Mouse (Mus musculus) spleen, postnatal 10 days (tissue): Measurements from ENCODE around the gene Fam118b.

Source experiments
- DNase-seq, 2 experiments: peaks; one replicate each; pipeline ENCODE4 v3.0.0; 2021 to 2022; ENCODE audit warnings: low spot score in 2 of 2

The Fam118b gene

DNA sequence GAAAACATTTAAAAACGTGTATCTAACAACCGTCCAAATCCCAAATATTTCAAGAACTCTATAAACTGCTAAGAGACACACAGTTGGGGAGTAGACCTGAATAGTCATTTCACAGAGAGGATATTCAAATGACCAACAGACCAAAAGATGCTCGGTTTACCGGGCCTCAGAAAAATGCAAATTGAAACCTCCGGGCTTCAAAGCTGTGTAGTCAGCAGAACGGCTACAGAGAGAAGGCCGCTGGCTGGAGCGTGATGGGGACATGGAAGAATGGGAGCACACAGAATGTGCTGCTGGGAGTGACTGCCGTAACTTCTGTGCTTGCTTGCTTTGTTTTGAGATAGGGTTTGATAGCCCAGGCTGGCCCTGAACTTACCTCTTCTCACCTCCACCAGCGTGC lies 69.3 kb downstream of the Fam118b start:
- DNase-seq = no peak

DNA sequence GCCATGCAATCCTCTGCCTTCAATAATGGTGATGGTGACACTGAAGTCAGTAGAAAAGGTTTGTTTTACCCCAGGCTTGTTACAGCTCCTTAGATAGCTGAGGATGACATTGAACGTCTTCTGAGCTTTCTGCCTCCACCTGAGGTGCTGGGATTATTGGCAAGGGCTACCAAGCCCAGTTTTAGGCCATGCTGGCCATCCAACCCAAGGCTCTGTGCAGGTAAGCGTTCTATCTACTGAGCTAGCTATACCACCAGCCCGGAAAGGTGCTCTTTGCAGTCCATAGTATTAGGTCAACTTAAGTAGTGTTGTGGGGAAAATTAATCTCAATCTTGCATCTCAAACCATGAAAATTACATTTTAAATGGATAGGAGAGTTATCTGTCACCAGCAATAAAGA lies 70.0 kb downstream of the Fam118b start:
- DNase-seq = no peak

DNA sequence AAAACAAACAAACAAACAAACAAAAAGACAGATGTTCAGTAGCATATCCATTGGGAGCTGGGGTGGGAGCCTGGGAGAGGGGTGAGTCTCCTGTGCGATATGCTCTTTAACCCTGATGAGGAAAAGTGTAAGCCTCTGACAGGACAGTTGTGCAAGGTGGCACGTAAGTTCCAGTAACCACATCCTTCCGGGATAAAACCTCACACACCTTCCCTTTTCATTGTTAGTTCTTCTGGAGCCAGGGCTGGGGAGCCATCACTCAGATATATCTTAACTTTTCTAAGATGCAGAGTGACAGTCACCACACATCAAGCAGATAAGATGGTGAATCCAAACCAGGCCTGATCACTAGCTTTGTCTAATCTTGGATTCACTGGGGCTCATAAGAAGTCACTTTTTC lies 73.6 kb downstream of the Fam118b start:
- no peak for DNase-seq

DNA sequence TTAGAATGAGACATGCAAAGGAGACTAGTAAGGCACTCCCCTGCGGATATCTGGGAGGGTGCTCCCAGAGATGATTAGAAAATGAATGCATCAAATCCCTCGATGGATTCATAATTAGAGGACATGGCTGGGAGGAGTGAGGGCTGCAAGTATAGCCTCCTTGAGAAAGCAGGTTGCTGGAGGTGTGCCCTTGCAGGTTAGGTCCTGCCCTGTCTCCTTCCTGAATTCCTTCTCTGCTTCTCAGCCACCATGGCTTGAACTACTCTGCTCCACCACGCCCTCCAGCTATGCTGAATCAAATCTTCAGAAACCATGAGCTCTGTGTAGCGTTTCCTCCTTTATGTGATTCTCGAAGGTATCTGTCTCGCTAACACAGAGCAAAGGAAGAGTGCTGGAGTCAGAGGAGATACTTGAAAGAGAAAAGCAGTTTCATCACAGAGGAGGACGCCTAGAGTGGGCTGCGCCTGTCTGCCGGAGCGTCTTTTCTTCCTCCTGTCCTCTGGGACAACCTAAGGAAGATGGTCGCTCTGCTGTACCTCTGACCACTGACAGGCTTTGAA lies 74.5 kb downstream of the Fam118b start:
- no peak for DNase-seq

DNA sequence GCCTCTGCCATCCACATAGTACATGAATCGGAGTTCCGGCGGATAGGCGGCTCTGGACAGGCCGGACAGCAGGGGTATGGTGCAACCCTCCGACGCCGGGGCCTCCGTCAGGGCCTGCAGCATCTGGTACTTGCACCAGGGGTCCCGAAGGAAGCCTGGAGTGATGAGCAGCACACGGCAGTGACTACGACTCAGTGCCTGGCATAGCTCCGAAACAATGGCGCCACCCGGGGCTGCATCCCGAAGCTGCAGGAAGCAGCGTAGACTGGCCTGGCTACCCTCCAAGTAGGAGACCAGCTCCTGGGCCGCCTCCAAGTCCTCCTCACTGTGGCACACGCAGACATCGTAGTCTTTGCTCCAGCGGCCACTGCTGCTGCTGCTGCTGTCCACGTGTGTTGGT lies 78.9 kb downstream of the Fam118b start:
- DNase-seq = no peak

DNA sequence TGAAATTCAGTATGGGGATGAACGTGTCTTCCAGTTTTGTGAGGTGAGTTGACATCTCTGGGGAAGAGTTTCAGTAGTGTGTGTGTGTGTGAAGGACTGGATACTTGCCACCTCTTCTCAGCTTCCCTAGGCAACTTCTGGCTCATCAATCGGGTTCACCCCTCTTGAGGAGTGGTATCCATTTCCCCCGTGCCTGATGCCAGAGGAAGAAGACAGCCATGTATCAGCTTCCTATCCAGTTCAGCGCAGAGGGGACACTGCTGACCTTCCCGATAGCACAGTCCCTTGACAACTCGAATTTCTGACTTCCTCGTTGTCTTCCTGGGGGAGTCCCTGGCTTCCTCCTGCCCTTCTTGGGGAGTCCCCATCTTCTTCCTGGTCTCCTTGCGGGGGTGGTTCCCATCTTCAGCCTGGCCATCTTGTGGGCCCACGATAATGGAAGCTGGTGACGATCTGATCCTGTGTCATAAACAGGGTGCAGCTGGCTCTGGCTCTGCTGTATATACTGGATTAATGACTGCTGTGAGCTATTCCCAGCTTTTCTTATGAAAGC lies 80.2 kb downstream of the Fam118b start:
- no peak for DNase-seq

DNA sequence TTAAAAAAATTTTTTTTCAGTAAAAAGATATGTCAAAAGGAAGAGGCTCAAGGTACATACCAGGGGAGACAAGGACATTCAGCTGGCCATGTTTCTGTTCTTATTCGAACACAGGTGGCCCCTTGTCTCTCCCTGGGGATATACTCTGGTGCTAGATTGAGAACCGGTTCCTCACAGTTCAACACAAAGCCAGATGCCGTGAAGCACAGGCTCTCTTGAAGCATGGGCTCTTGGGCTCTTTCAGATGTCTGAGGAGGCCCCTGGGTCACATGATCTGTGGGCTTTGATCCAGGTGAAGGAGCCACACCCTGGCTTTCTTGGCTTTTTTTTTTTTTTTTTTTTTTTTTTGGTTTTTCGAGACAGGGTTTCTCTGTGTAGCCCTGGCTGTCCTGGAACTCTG lies 81.2 kb downstream of the Fam118b start:
- DNase-seq = peak in 1 of 2 experiments; percentile 44

DNA sequence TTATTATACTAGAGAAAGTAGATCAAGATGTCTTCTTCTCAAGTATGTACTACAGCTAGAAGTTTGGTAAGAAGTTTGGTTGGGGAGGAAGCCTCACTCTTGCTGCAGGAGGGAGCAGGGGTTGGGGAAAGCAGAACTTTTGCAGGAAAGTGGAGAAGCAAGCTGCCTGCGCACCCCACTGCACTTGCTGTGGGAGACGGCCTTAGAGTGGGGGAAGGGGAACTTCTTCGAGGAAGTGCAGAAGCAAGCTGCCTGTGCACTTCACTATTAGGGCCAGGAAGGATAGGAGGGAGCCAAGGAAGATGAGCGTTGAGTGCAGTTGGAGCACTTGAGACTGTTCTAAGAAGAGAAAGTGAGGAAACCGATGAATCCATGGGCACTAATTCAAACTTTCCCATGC lies 84.2 kb downstream of the Fam118b start:
- DNase-seq = no peak

DNA sequence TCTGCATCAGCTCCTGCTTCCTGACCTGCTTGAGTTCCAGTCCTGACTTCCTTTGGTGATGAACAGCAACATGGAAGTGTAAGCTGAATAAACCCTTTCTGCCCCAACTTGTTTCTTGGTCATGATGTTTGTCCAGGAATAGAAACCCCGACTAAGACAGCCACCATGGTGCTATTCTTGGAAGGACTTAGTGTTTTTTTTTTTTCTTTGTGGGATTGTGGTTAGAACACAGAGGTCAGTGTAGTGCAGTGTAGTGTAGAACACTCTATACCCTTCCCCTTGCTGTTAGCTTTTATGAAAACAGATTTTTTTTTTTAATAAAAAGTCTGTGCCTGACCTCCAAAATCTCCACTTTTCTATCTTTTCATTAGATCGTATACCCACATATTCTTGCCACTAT lies 84.8 kb downstream of the Fam118b start:
- DNase-seq = no peak

DNA sequence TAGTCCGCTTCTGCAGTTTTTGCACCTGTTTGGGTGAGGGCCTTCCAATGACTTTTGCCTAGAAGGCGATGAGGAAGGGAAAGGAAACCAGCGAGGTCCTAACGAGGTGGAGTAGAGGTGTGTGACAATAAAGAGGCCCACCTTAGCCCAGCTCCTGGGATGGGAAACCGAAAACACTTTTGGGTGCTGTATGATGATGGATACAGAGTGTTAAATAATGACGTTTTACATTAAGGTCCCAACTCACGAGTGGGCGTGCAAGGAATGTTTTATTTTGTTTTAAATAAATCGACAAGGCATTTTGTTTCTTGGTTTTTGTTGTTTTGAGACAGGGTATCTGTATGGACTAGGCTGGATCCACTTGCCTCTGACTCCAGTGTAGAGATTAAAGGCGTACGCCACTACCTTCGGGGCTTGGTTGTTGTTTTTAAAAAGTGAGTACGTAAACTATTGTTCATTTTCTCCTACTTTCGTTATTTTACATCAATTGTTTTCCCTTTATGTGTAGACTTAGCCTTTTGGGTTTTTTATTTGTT lies 91.4 kb downstream of the Fam118b start:
- no peak for DNase-seq

DNA sequence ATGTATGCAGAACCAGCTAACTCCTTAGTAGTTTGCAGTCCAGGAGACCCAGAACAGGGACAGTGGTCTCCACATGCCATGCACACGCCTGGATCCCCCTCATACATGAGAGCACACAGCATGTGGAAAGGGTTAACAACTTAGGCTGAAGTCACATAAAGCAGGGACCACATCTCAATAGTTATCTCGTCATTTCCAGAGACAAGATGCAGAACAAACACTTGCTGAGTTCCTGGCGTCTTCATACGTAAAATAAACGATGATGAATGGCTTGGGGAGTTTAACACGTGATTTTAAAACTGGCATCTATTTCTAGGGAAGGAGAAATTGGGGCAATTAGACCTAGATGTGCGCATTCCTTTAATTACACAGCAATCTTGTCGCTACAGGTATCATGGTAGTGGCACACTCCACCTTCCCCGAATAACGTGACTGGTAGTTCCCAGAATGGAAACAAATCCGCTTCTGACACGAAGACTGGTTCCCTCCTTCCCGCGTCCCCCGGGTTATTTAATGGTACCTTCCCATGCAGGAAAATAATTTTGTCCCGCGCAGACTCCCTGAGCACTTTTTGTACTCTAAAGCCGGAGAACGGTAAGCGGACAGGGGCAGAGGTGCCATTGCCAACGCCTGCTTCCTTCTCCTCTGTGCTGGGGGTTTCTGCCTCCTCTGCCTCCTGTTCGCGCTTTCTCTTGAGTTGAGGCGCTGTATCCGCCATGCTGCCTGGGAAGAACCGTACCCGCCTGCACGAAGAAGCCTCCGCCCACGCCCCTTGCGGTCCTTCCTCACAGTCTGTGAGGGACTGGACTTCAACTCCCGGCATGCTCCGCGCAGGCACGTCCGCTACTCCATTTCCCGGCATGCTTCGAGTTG lies 92.1 kb downstream of the Fam118b start, which contains the start of gene Dcps:
Dcps (minus strand) TSS at position 811 of the 873 bp plus-strand sequence.
- DNase-seq = peak; percentile 88 to 99

DNA sequence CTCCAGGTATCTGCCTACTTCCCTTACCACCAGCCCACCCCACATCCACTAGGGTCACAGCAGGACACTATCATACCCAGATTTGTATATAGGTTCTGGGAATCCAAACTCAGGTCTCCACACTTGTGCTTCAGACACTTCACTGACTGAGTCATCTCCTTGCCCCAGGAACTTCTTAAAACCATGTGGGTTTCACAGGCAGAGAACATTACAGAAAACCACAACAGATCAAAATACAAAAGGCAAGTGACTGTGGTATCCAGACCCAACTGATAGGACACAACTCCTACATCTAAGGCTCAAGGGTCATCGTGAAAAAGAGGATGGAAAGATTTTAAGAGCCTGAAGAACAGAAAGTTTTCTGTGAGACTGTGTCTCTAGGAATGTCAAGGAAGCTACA lies 94.3 kb downstream of the Fam118b start:
- DNase-seq = no peak

DNA sequence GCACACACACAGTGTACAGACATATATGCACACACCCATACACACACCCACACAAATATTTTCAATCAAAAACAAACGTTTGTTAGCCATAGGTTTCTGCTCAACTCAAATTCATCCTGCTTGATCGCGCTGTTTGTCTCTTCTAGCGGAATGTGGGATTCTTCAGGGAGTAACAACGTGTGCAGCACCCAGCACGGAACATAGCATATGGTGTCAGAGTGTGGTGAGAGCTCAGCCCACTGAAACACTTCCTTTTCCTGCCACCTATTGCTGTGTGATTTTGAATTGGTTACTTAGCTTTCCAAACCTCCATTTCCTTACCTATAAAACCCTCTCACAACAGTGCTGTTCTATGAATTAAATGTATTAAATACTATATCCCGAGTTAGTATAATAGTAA lies 97.5 kb downstream of the Fam118b start:
- DNase-seq = no peak
